Mouse (Mus musculus) 3134 (cell line): ENCODE results near the gene Setd5.

Source experiments
- DNase-seq: peaks from one replicate; pipeline ENCODE4 v3.0.0-alpha.2; 2011; ENCODE audit warnings: low spot score; ENCODE audit not compliant: insufficient read length; ENCODE audit errors: extremely low read depth

Setd5 gene

GRCm38 (mm10) chr6:113052972-113053371 lies 24.2 kb upstream of the Setd5 start:
- DNase-seq = no peak

DNA sequence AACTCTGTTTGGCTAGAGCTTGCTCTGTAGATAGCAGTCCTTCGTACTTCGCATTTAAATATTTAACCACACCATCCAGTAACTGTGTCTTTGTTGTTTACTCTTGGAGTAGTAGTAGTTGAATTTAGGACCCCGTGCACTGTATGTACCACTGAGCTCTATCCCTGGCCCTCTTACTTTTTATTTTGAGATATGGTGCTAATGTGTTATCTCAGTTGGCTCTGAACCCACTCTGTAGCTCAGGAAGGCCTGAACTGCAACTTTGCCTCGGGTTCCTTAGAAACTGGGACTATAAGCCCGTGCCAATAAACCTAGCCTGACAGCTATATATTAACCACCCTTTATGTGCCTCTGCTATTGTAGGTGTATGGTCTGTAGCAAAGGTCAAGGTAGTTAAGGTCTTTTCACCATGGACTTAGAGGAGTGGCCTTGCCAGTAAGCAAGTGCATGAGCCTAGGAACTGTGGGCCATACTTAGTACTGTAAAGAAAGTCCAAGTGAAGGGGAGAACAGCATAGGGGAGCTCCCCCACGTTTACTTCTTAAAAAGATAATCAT lies 22.5 kb upstream of the Setd5 start:
- no peak for DNase-seq

DNA sequence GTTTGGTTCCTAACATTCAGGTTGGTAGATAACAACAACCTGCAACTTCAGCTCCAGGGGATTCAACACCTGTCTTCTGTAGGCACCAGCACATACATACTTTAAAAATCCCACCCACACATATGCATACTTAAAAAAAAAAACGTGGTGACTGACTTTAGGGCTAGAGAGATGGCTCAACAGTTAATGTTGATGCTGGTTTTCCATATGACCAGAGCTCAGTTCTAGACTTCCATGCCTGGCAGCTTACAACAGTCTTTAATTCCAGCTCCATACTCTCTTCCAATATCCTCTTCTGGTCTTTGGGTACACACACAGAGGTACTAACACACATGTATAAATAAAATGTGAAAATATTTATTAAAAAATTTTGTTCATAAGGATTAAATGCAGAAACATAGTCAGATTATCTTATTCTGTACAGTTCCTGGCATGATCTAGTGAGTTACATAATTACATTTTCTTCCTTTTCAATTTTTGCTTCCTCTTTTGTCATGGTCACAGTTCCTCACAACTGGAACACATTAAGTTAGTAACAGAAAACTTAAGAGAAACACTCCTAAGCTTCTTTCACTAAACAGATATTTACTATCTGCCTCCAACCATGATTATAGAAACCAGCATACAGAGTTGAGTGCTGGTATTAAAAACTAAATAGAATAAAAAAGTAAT lies 16.1 kb upstream of the Setd5 start:
- DNase-seq = no peak

DNA sequence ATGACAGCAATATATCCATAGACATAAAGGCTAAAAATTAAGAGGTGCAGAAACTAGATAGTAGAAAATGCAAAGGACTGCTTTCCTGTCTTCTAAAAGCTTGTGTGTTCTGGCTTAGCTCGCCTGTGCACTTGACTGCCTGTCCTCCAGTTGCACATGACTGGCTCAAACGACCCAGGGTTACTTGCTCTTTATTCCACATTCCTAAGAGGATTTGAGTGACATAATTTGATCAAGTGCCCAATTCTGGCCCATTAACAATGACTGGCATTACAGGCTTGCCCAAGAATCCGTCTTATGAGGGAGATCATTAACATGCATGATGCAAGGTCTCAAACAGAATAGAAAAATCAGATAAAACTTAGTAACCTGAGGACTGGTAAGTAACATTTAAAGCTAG lies 14.9 kb upstream of the Setd5 start:
- peak; percentile 47 for DNase-seq

DNA sequence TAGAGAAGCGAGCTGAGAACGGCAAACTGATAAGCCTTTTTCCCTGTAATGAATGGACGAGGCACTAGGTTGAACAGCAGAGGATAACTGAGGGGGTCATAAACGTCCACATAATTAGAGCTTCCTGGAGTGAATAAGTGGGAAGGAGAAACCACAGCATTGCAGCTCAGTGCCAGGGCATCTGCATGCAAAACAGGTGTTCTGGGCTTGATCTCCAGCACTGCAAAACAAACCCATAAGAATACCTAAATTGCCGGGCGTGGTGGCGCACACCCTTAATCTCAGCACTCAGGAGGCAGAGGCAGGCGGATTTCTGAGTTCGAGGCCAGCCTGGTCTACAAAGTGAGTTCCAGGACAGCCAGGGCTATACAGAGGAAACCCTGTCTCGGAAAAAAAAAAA lies 13.8 kb upstream of the Setd5 start:
- DNase-seq = no peak

- no peak for DNase-seq
Measured at GRCm38 (mm10) chr6:113065186-113065585, 12.0 kb upstream of the Setd5 start.

GRCm38 (mm10) chr6:113069154-113069553 lies 8.0 kb upstream of the Setd5 start:
- DNase-seq = no peak

- peak; percentile 42 for DNase-seq
Measured at GRCm38 (mm10) chr6:113075261-113075660, 1.9 kb upstream of the Setd5 start.

DNA sequence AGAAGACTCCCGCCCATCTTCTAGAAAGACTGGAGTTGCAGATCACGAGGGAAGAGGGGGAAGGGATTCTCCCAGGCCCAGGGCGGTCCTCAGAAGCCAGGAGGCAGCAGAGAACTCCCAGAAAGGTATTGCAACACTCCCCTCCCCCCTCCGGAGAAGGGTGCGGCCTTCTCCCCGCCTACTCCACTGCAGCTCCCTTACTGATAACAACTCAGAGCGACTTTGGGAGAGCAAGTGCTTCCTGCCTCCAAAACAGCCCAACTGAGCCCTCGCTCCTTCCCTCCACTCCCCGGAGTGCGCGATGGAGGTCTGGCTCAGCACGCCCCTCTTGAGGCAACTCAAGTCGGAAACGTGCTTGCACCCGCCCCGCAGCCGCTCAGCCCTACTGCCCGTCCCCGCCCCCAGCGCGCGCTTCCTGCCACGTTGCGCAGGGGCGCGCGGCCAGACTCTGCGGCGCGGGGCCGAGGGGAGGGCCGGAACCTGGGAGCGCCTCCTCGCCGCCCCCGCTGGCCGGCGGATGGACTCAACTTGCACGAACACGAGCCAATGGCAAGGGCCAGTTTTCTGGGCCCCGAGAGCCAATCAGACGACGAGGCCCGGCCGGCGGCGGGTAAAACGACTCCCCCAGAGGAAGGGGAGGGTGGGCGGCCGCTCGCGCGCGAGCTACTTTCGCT lies 1.0 kb upstream of the Setd5 start:
- peak; percentile 100 for DNase-seq

- DNase-seq = no peak
Measured at GRCm38 (mm10) chr6:113077569-113078030, 435 bp downstream of the Setd5 start.

DNA sequence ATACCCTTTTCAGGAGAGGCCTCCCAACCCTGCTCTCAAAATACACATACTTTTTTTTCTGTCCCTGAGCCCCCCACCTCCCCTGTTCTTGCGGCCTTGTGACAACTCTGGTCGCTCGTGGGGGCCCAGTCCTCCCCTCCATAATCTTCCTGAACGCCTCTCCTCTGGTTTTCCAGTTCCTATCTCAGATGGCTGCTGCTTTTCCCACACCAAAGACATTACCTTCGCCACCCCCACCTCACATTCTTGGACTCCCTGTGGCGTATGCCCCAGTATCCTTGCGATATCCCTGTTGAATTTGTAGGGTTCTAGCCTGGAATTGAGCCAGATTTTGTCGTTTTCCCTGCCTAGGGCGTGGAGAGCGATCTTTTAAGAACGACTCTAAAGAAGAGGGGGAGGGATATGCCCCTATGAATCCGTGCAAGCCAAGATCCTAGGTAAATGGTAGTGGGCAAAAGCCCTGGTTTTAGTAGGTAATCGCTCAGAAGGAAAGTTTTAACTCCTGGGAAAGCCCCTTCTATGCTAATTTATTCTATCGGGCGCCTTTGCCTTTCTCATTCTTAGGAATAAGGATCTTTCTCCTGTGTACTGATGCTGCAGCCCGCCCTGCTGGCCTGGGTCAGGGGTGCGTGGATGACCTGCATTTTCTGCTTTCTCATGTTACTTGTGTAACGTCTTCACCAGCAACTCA lies 1.0 kb downstream of the Setd5 start:
- DNase-seq = peak; percentile 61

GRCm38 (mm10) chr6:113079492-113079891 lies 2.3 kb downstream of the Setd5 start:
- peak; percentile 19 for DNase-seq

- no peak for DNase-seq
Measured at GRCm38 (mm10) chr6:113082229-113082628, 5.1 kb downstream of the Setd5 start.

- DNase-seq = no peak
Measured at GRCm38 (mm10) chr6:113084590-113084989, 7.4 kb downstream of the Setd5 start.

- no peak for DNase-seq
Measured at GRCm38 (mm10) chr6:113093206-113093605, 16.0 kb downstream of the Setd5 start.

- DNase-seq = no peak
Measured at GRCm38 (mm10) chr6:113095547-113095946, 18.4 kb downstream of the Setd5 start.

- peak; percentile 27 for DNase-seq
Measured at GRCm38 (mm10) chr6:113097662-113098061, 20.5 kb downstream of the Setd5 start.

GRCm38 (mm10) chr6:113099640-113100289 lies 22.6 kb downstream of the Setd5 start:
- peak; percentile 70 for DNase-seq

- no peak for DNase-seq
Measured at GRCm38 (mm10) chr6:113102541-113102940, 25.4 kb downstream of the Setd5 start.

DNA sequence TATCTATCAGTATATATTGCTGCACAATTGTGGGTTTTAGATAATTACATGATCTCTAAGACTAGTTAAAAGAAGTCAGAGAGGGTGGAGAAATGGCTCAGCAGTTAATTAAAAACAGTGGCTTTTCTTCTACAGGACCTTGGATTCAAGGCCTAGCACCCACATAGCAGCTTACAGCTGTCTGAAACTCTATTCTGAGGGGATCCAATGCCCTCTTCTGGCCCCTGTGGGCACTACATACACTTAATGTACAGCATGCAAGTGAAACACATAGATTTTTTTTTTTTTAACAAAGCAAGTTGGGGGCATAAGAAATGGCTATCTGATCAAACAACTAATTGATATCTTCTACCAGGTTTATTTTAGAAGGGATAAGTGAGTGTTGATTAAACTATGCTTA lies 26.6 kb downstream of the Setd5 start:
- peak; percentile 27 for DNase-seq

DNA sequence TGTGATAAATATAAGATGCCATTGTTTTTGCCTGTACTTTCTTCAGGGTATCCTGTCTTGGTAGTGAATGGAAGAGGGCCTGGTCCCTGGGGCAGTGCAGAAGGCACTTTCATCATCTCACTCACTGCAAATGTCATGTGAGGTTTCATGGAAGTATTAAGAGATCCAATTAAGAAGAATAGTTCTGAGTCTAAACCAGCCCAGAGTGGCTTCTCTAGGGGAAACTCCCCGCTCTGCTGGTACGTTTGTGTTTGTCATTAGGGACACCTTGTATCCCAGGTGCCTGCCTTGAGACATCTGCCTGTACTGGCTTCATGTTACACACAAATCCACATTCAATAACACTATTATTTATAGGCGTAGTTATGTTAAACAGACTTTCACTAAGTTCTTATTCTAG lies 32.2 kb downstream of the Setd5 start:
- DNase-seq = no peak
